18 mouse cellular contexts compared by ENCODE assay signal in genomic region chr15:18190490-18190889, GRCm38 (mm10).
"Had no signal": no experiment of that assay in that cellular context is flagged by ENCODE, and none has a peak within 500 bp of the region (broad histone marks: within the 10 kb centered on the region; RNA-seq: fewer than 3 reads in every experiment).

No protein-coding gene starts in this region.

- H3K36me3 ChIP-seq: limb, embryonic 10.5 days; limb, embryonic 13.5 days; liver, embryonic 12.5 days; liver, embryonic 15.5 days; midbrain, embryonic 12.5 days; midbrain, embryonic 15.5 days; neural tube, embryonic 13.5 days; stomach, embryonic 15.5 days had no signal

- DNase-seq: layer of hippocampus, adult 9-11 months; liver; lung, adult 2 months; lung, postnatal 14 days; lung, postnatal 4 days; right cerebral cortex, postnatal 25 days; spleen, adult 18-20 months; thymus, postnatal 25 days had no signal

- H3K9ac ChIP-seq: limb, embryonic 13.5 days; liver, embryonic 12.5 days; liver, embryonic 15.5 days; midbrain, embryonic 12.5 days; midbrain, embryonic 15.5 days; neural tube, embryonic 13.5 days; stomach, embryonic 15.5 days had no signal

- H3K9me3 ChIP-seq: limb, embryonic 10.5 days; limb, embryonic 13.5 days; liver, embryonic 12.5 days; liver, embryonic 15.5 days; midbrain, embryonic 12.5 days; midbrain, embryonic 15.5 days; neural tube, embryonic 13.5 days; stomach, embryonic 15.5 days had no signal

- H3K4me1 ChIP-seq: limb, embryonic 10.5 days; liver, embryonic 12.5 days; liver, embryonic 15.5 days; midbrain, embryonic 12.5 days; stomach, embryonic 15.5 days had no signal

- ATAC-seq: liver, embryonic 12.5 days had no signal

- H3K4me2 ChIP-seq: limb, embryonic 13.5 days; liver, embryonic 12.5 days; liver, embryonic 15.5 days; midbrain, embryonic 12.5 days; midbrain, embryonic 15.5 days; neural tube, embryonic 13.5 days; stomach, embryonic 15.5 days had no signal

- H3K27ac ChIP-seq: kidney, postnatal 0 days; layer of hippocampus, adult 2 months; limb, embryonic 10.5 days; limb, embryonic 13.5 days; liver, embryonic 12.5 days; liver, embryonic 15.5 days; midbrain, embryonic 12.5 days; midbrain, embryonic 15.5 days; neural tube, embryonic 13.5 days; stomach, embryonic 15.5 days had no signal

- H3K4me3 ChIP-seq: layer of hippocampus, adult 2 months; limb, embryonic 10.5 days; limb, embryonic 13.5 days; liver, embryonic 12.5 days; liver, embryonic 15.5 days; midbrain, embryonic 12.5 days; midbrain, embryonic 15.5 days; neural tube, embryonic 13.5 days; stomach, embryonic 15.5 days had no signal

- H3K27me3 ChIP-seq: limb, embryonic 13.5 days; liver, embryonic 12.5 days; liver, embryonic 15.5 days; midbrain, embryonic 12.5 days; midbrain, embryonic 15.5 days; neural tube, embryonic 13.5 days; stomach, embryonic 15.5 days had no signal
